Mouse (Mus musculus) C2C12 (cell line): ENCODE measurements at regions not wholly inside any gene's neighbourhood (a gene's known extent, or its start where the extent isn't known, plus 50 kb on each side); places are given as distances from the start of the nearest gene placed in this dataset.

ENCODE experiments used
- H3K27me3 ChIP-seq: one replicate; pipeline ENCODE4 v1.6.1; 2011; ENCODE audit not compliant: control insufficient read depth, insufficient read depth, insufficient read length
- H3K36me3 ChIP-seq: one replicate; pipeline ENCODE4 v1.6.1; 2011; ENCODE audit not compliant: control insufficient read depth, insufficient read depth
- H3K4me3 ChIP-seq: one replicate; pipeline ENCODE4 v1.5.1; 2011; ENCODE audit warnings: mild to moderate bottlenecking, control low read depth; ENCODE audit not compliant: poor library complexity, insufficient read depth, severe bottlenecking
- H3K79me2 ChIP-seq: one replicate; pipeline ENCODE4 v1.6.1; 2011; ENCODE audit not compliant: control insufficient read depth, insufficient read depth
- H3K79me3 ChIP-seq: one replicate; pipeline ENCODE4 v1.6.1; 2011; ENCODE audit warnings: low read depth, control low read depth
- H3ac ChIP-seq: one replicate; pipeline ENCODE3; 2011; ENCODE audit warnings: low read depth; ENCODE audit not compliant: control insufficient read depth, insufficient read length
- CEBPB ChIP-seq: IDR thresholded peaks from one replicate; pipeline ENCODE4 v1.6.1; 2011; ENCODE audit warnings: low read depth, mild to moderate bottlenecking, control low read depth, moderate library complexity
- CTCF ChIP-seq: IDR thresholded peaks from one replicate; pipeline ENCODE4 v1.5.1; 2011; ENCODE audit not compliant: control insufficient read depth, insufficient read depth, insufficient read length
- FOSL1 ChIP-seq: IDR thresholded peaks from one replicate; pipeline ENCODE4 v1.8.0; 2011; ENCODE audit warnings: mild to moderate bottlenecking, low read length; ENCODE audit not compliant: poor library complexity, insufficient read depth, severe bottlenecking
- MAX ChIP-seq: IDR thresholded peaks from one replicate; pipeline ENCODE4 v1.6.1; 2011; ENCODE audit warnings: mild to moderate bottlenecking, control low read depth
- MYOD1 ChIP-seq: IDR thresholded peaks from one replicate; pipeline ENCODE4 v1.6.1; 2011; ENCODE audit warnings: low read depth; ENCODE audit not compliant: control insufficient read depth, insufficient read length
- MYOG ChIP-seq: IDR thresholded peaks from one replicate; pipeline ENCODE4 v1.6.1; 2011; ENCODE audit not compliant: control insufficient read depth, insufficient read length; ENCODE audit errors: extremely low read depth
- USF1 ChIP-seq: IDR thresholded peaks from one replicate; pipeline ENCODE4 v1.6.1; 2011; ENCODE audit warnings: low read depth, mild to moderate bottlenecking, control low read depth, moderate library complexity

DNA sequence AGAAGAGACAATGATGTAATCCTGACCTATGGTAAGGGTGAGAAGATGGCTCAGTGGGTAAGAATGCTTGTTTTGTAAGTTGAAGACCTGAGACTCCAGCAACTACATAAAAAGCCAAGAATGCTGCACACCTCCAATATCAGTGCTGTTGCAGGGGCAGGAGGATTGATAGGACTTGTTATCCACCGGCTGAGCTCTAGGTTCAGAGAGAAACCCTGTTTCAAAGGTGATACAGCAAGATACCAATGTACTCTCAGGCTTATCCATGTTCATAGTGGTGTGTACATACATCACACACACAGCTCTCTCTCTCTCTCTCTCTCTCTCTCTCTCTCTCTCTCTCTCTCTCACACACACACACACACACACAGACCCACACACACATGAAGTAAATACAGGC, 256.3 kb upstream of the Fam98a start:
- H3ac ChIP-seq, result no peak overlapping the region
- no peaks in the 10 kb centered on the region for H3K79me2 ChIP-seq
- H3K4me3 ChIP-seq, result no peak overlapping the region
- no peaks in the 10 kb centered on the region for H3K36me3 ChIP-seq
- H3K27me3 ChIP-seq, result no peaks in the 10 kb centered on the region
- TF ChIP-seq FOSL1 (no peak), MYOG (no peak), CTCF (no peak), USF1 (no peak)
- no peaks in the 10 kb centered on the region for H3K79me3 ChIP-seq

GRCm38 (mm10) chr17:75804358-75804757, 252.6 kb upstream of the Fam98a start:
- Histone ChIP-seq H3K4me3 (no peak overlapping the region), H3K27me3 (no peaks in the 10 kb centered on the region), H3K79me2 (no peaks in the 10 kb centered on the region), H3K36me3 (no peaks in the 10 kb centered on the region), H3ac (no peak overlapping the region), H3K79me3 (no peaks in the 10 kb centered on the region)
- no peak for TF ChIP-seq USF1
- TF ChIP-seq CEBPB, result no peak
- TF ChIP-seq CTCF, result no peak
- no peak for TF ChIP-seq MAX
- no peak for TF ChIP-seq MYOG
- no peak for TF ChIP-seq MYOD1
- no peak for TF ChIP-seq FOSL1

DNA sequence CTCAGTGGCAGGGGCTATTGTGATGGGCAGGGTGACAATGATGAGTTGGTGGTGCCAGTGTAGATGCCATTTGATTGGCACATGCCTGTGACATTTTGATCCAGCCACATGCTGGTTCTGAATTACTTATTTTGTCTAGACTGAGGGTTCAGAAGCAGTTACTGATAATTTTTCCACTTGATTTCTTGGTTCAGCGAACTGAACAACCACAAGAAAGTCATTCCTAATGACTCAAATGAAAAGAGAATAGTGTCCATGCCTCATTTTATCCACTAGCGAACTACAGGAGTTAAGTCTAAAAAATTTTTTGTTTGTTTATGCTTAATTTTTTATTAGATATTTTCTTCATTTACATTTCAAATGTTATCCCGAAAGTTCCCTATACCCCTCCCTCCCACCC, 244.6 kb upstream of the Fam98a start:
- TF ChIP-seq FOSL1, result no peak
- Histone ChIP-seq H3K36me3 (no peaks in the 10 kb centered on the region), H3K4me3 (no peak overlapping the region), H3ac (no peak overlapping the region), H3K79me3 (no peaks in the 10 kb centered on the region), H3K27me3 (no peaks in the 10 kb centered on the region), H3K79me2 (no peaks in the 10 kb centered on the region)

GRCm38 (mm10) chr17:75795772-75796171, 244.0 kb upstream of the Fam98a start:
- Histone ChIP-seq H3ac (no peak overlapping the region), H3K79me3 (no peaks in the 10 kb centered on the region)
- no peak for TF ChIP-seq CTCF
- TF ChIP-seq MAX, result no peak
- no peak for TF ChIP-seq CEBPB
- no peak for TF ChIP-seq MYOG
- no peak for TF ChIP-seq USF1
- TF ChIP-seq FOSL1, result no peak
- no peak for TF ChIP-seq MYOD1

GRCm38 (mm10) chr17:75779770-75780169, 228.0 kb upstream of the Fam98a start:
- no peaks in the 10 kb centered on the region for H3K27me3 ChIP-seq
- H3K36me3 ChIP-seq, result no peaks in the 10 kb centered on the region
- H3K79me3 ChIP-seq, result no peaks in the 10 kb centered on the region
- no peaks in the 10 kb centered on the region for H3K79me2 ChIP-seq
- no peak for TF ChIP-seq MAX
- H3K4me3 ChIP-seq, result no peak overlapping the region
- H3ac ChIP-seq, result no peak overlapping the region

More at GRCm38 (mm10) chr17:75795772-75796171, 244.0 kb upstream of the Fam98a start:
- Histone ChIP-seq H3K4me3 (no peak overlapping the region), H3K27me3 (no peaks in the 10 kb centered on the region), H3K79me2 (no peaks in the 10 kb centered on the region), H3K36me3 (no peaks in the 10 kb centered on the region)

GRCm38 (mm10) chr17:75776611-75777010, 224.9 kb upstream of the Fam98a start:
- H3K4me3 ChIP-seq, result no peak overlapping the region
- TF ChIP-seq MAX (no peak), CTCF (no peak), CEBPB (no peak), MYOD1 (no peak), FOSL1 (no peak)
- H3K27me3 ChIP-seq, result no peaks in the 10 kb centered on the region
- H3K79me3 ChIP-seq, result no peaks in the 10 kb centered on the region
- no peaks in the 10 kb centered on the region for H3K36me3 ChIP-seq
- no peak overlapping the region for H3ac ChIP-seq
- no peaks in the 10 kb centered on the region for H3K79me2 ChIP-seq

DNA sequence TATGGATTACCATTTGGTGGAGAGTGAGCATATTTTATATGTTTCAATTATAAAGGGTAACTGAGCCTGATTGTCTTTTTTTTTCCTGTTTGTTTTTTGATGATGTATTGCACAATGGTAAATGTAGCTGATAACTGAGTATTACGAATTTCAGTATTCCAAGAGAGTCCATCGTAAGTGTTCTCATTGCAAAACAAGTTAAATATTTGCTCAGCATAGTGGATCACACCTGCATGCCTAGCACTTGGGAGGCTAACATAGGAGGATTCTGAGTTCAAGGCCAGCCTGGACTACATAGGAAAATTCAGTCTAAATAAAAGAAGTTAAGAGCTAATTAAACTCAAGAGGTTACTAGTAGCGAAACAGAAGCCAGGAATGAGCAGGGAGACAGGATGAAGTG, 223.8 kb upstream of the Fam98a start:
- TF ChIP-seq CEBPB (no peak), MAX (no peak), MYOG (no peak), CTCF (no peak), MYOD1 (no peak), FOSL1 (no peak), USF1 (no peak)
- H3ac ChIP-seq, result no peak overlapping the region
- no peaks in the 10 kb centered on the region for H3K79me3 ChIP-seq
- no peak overlapping the region for H3K4me3 ChIP-seq
- H3K36me3 ChIP-seq, result no peaks in the 10 kb centered on the region
- no peaks in the 10 kb centered on the region for H3K79me2 ChIP-seq
- no peaks in the 10 kb centered on the region for H3K27me3 ChIP-seq
